Mouse (Mus musculus) C2C12 (cell line): ENCODE results near the gene Ccdc126.

Source experiments
- CEBPB ChIP-seq: IDR thresholded peaks from one replicate; pipeline ENCODE4 v1.6.1; 2011; ENCODE audit warnings: low read depth, mild to moderate bottlenecking, control low read depth, moderate library complexity
- CTCF ChIP-seq: IDR thresholded peaks from one replicate; pipeline ENCODE4 v1.5.1; 2011; ENCODE audit not compliant: control insufficient read depth, insufficient read depth, insufficient read length
- FOSL1 ChIP-seq: IDR thresholded peaks from one replicate; pipeline ENCODE4 v1.8.0; 2011; ENCODE audit warnings: mild to moderate bottlenecking, low read length; ENCODE audit not compliant: poor library complexity, insufficient read depth, severe bottlenecking
- MAX ChIP-seq: IDR thresholded peaks from one replicate; pipeline ENCODE4 v1.6.1; 2011; ENCODE audit warnings: mild to moderate bottlenecking, control low read depth
- MYOD1 ChIP-seq: IDR thresholded peaks from one replicate; pipeline ENCODE4 v1.6.1; 2011; ENCODE audit warnings: low read depth; ENCODE audit not compliant: control insufficient read depth, insufficient read length
- MYOG ChIP-seq: IDR thresholded peaks from one replicate; pipeline ENCODE4 v1.6.1; 2011; ENCODE audit not compliant: control insufficient read depth, insufficient read length; ENCODE audit errors: extremely low read depth
- USF1 ChIP-seq: IDR thresholded peaks from one replicate; pipeline ENCODE4 v1.6.1; 2011; ENCODE audit warnings: low read depth, mild to moderate bottlenecking, control low read depth, moderate library complexity

DNA sequence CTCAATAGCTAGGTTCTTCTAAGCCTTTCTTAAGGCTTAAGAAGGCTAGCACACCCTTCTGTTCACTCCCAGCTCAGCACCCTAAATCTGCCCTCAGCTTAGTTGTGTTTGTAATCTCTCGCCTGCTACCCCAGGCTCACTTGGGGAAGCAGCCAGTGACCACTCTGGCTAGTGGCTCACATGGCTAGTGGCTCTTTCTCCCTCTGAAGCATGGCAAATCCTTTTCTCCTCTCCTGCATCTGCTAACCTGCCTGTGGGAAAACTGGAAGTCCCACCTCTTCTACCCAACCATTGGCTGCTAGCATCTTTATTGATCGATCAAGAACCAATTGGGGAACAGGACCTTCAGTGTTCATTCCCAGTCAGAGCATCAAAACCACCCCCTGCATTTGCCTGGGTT lies 5.5 kb downstream of the Ccdc126 start:
- TF ChIP-seq CTCF (no peak), CEBPB (no peak), MYOG (no peak), MAX (no peak), USF1 (no peak), MYOD1 (no peak), FOSL1 (no peak)
